Mouse (Mus musculus): ENCODE data around the gene Micu2.

GRCm38 (mm10) chr14:58002161-58002560 is 3.1 kb upstream of the Micu2 start:
- TF ChIP-seq CTCF (IDR thresholded peaks at IDR 0.05; ENCODE audit: low read depth, low read length) (no peak), EP300 (IDR thresholded peaks at IDR 0.05; ENCODE audit: insufficient read depth, low read depth, low read length) (no peak)
